Mouse (Mus musculus) T-helper 1 cell (primary cell): ENCODE results near the gene C1qtnf6.

Experiments used
- in situ Hi-C: fragments of 300-600 bp; cut with MboI, MseI; formaldehyde crosslinking; loops from one replicate; pipeline ENCODE4 v1.15.1; 2025; ENCODE audit warnings: high pct_unique_total_duplicates

The C1qtnf6 gene

GRCm38 (mm10) chr15:78530671-78531450 lies at the start of gene C1qtnf6:
Gene C1qtnf6, minus strand, starts transcription at chr15:78531416.
- in situ Hi-C loops = no loop called here

DNA sequence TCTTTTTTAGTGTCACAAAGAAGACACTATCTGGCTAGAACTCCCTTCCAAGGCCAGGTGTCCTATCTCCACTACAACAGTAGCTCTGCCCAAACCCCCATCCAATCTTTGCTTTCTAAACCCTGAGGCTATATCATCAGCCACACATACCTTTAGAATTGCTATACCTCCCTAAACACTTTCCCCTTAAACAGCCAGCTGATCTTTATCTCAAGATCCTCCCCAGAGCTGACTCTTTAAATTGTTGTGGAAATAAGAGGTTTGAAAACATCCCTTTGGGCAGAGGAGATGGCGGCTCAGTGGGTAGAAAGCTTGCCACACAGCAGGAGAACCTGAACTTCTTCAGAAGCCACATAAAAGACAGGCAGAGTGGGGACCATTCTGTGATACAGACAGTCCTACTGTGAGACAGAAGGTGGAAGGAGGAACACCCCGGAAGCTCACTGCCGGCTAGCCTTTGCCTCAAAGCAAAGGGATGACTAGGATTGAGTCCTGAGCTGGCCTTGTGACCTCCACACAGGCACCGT lies 45.1 kb upstream of the C1qtnf6 start:
- in situ Hi-C loops = no loop called here

GRCm38 (mm10) chr15:78572658-78573397 lies 41.6 kb upstream of the C1qtnf6 start, which contains the start of gene Rac2:
Gene Rac2, minus strand, starts transcription at chr15:78572783.
- in situ Hi-C loops = no loop called here

GRCm38 (mm10) chr15:78572270-78572600 lies 41.0 kb upstream of the C1qtnf6 start:
- in situ Hi-C loops = no loop called here

GRCm38 (mm10) chr15:78571554-78572269 lies 40.5 kb upstream of the C1qtnf6 start:
- in situ Hi-C loops = no loop called here

- in situ Hi-C loops = no loop called here
Measured at GRCm38 (mm10) chr15:78570170-78570569, 39.0 kb upstream of the C1qtnf6 start.

DNA sequence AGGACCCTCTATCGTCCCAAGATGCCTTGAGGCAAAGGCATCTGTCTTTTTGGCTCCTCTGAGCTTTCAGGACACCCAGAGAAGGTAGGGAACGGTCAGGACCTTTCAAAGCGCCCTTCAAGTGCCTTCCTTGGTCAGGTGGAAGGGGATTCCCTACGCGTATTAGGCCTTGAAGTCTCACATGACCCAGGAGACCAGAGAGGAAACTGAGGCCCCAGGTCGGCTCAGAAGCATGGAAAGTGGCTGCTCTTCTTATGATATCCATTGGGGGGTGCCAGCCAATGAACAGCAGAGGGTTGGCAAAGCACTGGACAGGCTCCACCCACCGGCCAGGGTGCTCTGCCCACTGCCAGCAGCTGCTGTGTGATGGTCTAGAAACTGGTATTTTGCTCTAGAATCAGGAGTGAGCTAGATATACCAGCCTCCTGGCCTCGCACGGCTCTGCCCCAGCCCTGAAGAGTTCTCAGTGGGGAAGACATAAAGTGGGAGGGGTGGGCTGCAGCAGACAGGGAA lies 36.4 kb upstream of the C1qtnf6 start:
- in situ Hi-C loops = loop anchor here (10.0 kb wide), 1 partner anchor 947 kb away; the partner anchor contains the start of gene Kdelr3

GRCm38 (mm10) chr15:78564764-78565435 lies 33.7 kb upstream of the C1qtnf6 start:
- in situ Hi-C loops = loop anchor here (10.0 kb wide), 1 partner anchor 950 kb away; the partner anchor contains the start of gene Kdelr3

- in situ Hi-C loops = loop anchor here (10.0 kb wide), 1 partner anchor 951 kb away; the partner anchor contains the start of gene Kdelr3
Measured at GRCm38 (mm10) chr15:78563937-78564336, 32.7 kb upstream of the C1qtnf6 start.

- in situ Hi-C loops = loop anchor here (10.0 kb wide), 1 partner anchor 951 kb away; the partner anchor contains the start of gene Kdelr3
Measured at GRCm38 (mm10) chr15:78563344-78563743, 32.1 kb upstream of the C1qtnf6 start.

GRCm38 (mm10) chr15:78559141-78559979 lies 28.1 kb upstream of the C1qtnf6 start:
- in situ Hi-C loops = no loop called here

- in situ Hi-C loops = no loop called here
Measured at GRCm38 (mm10) chr15:78557693-78558535, 26.7 kb upstream of the C1qtnf6 start.

- in situ Hi-C loops = no loop called here
Measured at GRCm38 (mm10) chr15:78554545-78555313, 23.5 kb upstream of the C1qtnf6 start.

GRCm38 (mm10) chr15:78549189-78549734 lies 18.0 kb upstream of the C1qtnf6 start:
- in situ Hi-C loops = loop anchor here (10.0 kb wide), 1 partner anchor 1344 kb away; no protein-coding TSS in a partner anchor

DNA sequence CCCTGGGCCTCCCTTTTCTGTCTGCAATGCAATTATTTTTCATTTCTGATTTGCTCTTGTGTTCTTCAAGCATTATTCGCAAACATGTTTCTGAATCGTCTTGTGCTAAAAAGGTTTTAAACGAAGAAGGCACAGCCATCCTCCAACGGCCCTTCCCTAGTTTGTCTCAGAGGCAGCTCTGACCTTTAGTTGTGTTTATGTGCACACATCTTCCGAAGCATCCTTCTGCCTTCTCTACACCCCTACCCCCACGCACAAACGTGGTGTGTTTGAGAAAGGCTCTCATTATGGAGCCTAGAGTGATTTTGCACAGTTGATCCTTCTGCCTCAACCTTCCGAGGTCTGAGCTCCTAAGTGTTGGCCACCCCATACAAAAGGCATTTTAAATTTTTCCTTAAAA lies 17.5 kb upstream of the C1qtnf6 start:
- in situ Hi-C loops = loop anchor here (10.0 kb wide), 1 partner anchor 1344 kb away; no protein-coding TSS in a partner anchor

DNA sequence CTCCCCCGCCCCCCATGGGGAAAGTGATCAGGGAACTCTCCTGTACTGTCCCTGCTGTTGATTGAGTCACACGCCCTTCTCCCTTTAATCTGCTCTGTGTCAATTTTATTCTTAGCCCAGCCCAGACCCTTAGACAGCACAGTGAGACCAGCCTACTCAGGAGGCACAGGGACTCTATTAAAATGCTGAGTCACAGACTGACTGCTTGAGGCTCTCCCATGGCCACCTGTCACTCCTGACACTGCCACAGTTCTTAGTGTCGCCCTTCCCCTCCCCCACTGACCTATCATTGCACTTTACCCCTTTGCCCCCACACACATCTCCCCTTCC lies 17.1 kb upstream of the C1qtnf6 start:
- in situ Hi-C loops = loop anchor here (10.0 kb wide), 1 partner anchor 1344 kb away; no protein-coding TSS in a partner anchor

DNA sequence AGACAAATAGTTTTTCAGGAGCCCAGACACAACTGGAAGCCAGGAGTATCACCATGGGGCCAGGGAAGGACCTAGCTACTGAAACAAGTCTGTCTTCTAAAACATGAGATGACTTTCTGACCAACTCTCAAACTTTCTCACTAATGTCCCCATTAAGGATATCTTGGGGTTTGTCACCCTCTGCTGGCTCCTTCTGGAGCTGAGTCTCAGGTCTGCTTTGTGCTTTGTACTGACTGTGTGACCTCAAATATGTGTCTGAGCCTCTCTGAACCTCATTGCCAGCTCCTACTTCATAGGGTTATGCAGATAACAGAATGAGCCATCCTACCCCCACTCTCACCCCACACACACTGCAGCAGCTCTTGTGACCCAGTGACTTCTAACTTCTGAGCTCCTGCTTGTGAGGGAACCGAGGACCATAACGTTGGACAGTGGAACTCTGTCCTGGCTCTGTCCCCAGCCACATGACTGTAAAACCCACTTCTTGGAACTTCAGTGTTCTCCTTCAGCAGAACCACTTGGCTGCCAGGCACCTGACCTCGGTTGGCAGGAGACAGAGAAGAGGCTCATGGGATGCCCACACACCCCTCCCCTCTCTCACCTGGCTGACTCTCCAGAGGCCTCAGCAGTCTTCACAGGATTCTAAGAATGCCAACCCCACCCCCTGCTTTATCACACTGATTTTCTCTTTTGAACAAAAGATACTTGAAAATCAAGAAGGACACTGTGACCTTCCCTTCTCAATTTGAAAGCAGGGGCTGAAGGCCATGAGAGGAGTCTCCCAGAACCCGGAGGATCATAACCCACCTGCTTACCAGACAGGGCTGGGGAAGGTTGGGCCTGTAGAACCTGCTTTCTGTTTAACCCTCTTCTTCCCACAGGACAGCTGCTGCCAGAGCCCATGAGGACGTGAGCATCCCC lies 16.5 kb upstream of the C1qtnf6 start:
- in situ Hi-C loops = loop anchor here (10.0 kb wide), 1 partner anchor 1343 kb away; no protein-coding TSS in a partner anchor
